Mouse (Mus musculus): ENCODE measurements around the gene Mobp. TPM values are rescaled to one million over a fixed set of nuclear protein-coding genes. Genes with fewer than 3 reads are reported as not detected.

The Mobp gene
- polyA plus RNA-seq, 1 experiment from 2014 or later, result not detected

GRCm38 (mm10) chr9:120127538-120128251, 21.8 kb upstream of the Mobp start, which contains the start of gene Rpsa:
Gene Rpsa (plus strand): TSS chr9:120127689.
- peaks cover 17% of the 10 kb centered on the region for H3K79me2 ChIP-seq (ENCODE audit: inconsistent target)
- H3K27ac ChIP-seq, result peak within 1 kb of the TSS; percentile 63
- WGBS (ENCODE audit: missing documents), result under 1% methylated on average over 59 of the region's 72 CpGs
- H3K4me3 ChIP-seq (ENCODE audit: inconsistent target), result peak within 1 kb of the TSS; percentile 78
- peaks cover 39% of the 10 kb centered on the region for H3K36me3 ChIP-seq (ENCODE audit: inconsistent target)

- Histone ChIP-seq H3K27ac (no peak overlapping the region), H3K36me3 (ENCODE audit: inconsistent target) (peaks cover 27% of the 10 kb centered on the region), H3K4me3 (ENCODE audit: inconsistent target) (no peak overlapping the region; the same call in 1 of the 2 replicates), H3K79me2 (ENCODE audit: inconsistent target) (peaks cover 17% of the 10 kb centered on the region)
- 61% methylated on average over 10 of the region's 10 CpGs for WGBS (ENCODE audit: missing documents)
Measured at GRCm38 (mm10) chr9:120129276-120129675, 20.2 kb upstream of the Mobp start.

GRCm38 (mm10) chr9:120131784-120132288, 17.7 kb upstream of the Mobp start:
- Histone ChIP-seq H3K27ac (no peak overlapping the region), H3K4me3 (ENCODE audit: inconsistent target) (no peak overlapping the region), H3K36me3 (ENCODE audit: inconsistent target) (peaks cover 27% of the 10 kb centered on the region), H3K79me2 (ENCODE audit: inconsistent target) (peaks cover 17% of the 10 kb centered on the region)
- WGBS (ENCODE audit: missing documents), result 85% methylated on average over 3 of the region's 3 CpGs

GRCm38 (mm10) chr9:120132980-120133754, 16.3 kb upstream of the Mobp start:
- Histone ChIP-seq H3K36me3 (ENCODE audit: inconsistent target) (peaks cover 27% of the 10 kb centered on the region), H3K79me2 (ENCODE audit: inconsistent target) (peaks cover 14% of the 10 kb centered on the region), H3K27ac (no peak overlapping the region), H3K4me3 (ENCODE audit: inconsistent target) (no peak overlapping the region)
- WGBS (ENCODE audit: missing documents), result 53% methylated on average over 8 of the region's 8 CpGs

DNA sequence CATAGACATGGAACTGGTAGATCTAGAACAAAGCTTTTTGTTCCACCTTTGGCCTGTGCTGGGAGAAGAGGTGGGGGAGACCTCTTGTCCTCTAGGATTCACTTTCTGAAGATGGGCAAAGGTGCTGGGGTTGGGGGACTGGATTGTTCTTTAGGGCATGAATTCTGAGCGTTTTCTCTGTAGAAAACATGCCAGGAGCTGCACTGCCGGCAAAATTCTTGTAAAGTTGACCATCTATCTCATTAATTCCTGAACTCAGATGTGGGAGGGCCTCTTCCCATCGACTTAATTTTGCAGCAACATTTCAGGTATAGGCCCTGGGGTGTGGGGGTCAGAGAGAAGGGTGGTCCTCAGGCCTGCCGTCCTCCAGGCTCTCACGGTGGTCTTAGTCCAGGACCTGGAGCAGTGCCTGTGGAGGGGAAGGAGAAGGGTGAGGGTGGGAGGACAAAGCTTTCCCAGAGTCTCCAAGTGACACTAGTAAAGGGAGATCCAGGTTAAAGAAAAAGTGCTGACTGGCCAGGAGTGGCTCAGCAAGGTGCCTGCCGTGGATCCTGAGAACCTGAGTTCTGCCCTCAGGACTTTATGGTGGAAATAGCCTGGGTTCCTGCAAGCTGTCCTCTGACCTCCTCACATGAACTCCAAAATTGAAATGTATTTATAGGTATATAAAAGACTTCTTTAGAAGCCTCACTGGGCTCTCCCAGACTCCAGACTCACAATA, 15.6 kb upstream of the Mobp start:
- H3K27ac ChIP-seq, result no peak overlapping the region
- H3K79me2 ChIP-seq (ENCODE audit: inconsistent target), result peaks cover 6% of the 10 kb centered on the region
- no peak overlapping the region for H3K4me3 ChIP-seq (ENCODE audit: inconsistent target)
- peaks cover 27% of the 10 kb centered on the region for H3K36me3 ChIP-seq (ENCODE audit: inconsistent target)
- WGBS (ENCODE audit: missing documents), result 91% methylated on average over 6 of the region's 6 CpGs

DNA sequence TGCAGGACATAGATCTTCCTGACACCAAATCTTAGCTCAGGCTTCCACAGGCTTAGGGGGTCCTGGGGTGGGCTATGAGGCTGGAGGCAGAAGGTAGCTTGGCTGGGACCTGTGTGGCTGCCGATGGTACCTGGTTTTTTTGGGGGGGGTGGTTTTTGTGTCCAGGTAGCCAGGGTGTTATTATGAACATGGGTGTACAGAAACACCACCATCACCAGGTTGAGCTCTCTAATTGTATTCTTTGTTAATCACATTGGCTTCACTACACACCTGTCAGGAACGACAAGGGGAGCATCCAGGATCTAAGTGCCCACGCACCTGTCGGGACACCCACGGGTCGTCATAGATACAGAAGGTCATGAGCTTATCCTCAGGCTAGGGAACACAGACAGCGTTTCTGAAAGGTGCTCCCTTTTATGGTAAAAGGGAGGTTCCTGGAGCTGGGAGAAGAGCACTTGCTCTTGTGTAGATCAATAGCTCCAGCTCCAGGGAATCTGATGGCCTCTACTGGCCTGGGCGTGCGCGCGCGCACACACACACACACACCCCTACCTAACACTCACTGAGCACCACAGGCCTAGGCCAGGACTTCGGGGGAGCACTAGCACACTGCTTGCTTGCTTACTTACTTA, 14.9 kb upstream of the Mobp start:
- Histone ChIP-seq H3K36me3 (ENCODE audit: inconsistent target) (peaks cover 22% of the 10 kb centered on the region), H3K79me2 (ENCODE audit: inconsistent target) (no peaks in the 10 kb centered on the region), H3K27ac (no peak overlapping the region), H3K4me3 (ENCODE audit: inconsistent target) (no peak overlapping the region)
- 98% methylated on average over 12 of the region's 13 CpGs for whole genome bisulfite sequencing (ENCODE audit: missing documents)

- Histone ChIP-seq H3K27ac (no peak overlapping the region), H3K4me3 (ENCODE audit: inconsistent target) (no peak overlapping the region), H3K36me3 (ENCODE audit: inconsistent target) (peaks cover 14% of the 10 kb centered on the region), H3K79me2 (ENCODE audit: inconsistent target) (no peaks in the 10 kb centered on the region)
- WGBS (ENCODE audit: missing documents), result 94% methylated on average over 11 of the region's 11 CpGs
Measured at GRCm38 (mm10) chr9:120135454-120135853, 14.1 kb upstream of the Mobp start.

- 12% methylated on average over 4 of the region's 4 CpGs for WGBS (ENCODE audit: missing documents)
- no peak overlapping the region for H3K27ac ChIP-seq
- no peaks in the 10 kb centered on the region for H3K36me3 ChIP-seq (ENCODE audit: inconsistent target)
Measured at GRCm38 (mm10) chr9:120140652-120141051, 8.9 kb upstream of the Mobp start.

GRCm38 (mm10) chr9:120144474-120144873, 5.0 kb upstream of the Mobp start:
- Histone ChIP-seq H3K4me3 (ENCODE audit: inconsistent target) (no peak overlapping the region), H3K36me3 (ENCODE audit: inconsistent target) (no peaks in the 10 kb centered on the region), H3K79me2 (ENCODE audit: inconsistent target) (no peaks in the 10 kb centered on the region), H3K27ac (no peak overlapping the region)
- 92% methylated on average over 13 of the region's 13 CpGs for WGBS (ENCODE audit: missing documents)

More at GRCm38 (mm10) chr9:120140652-120141051, 8.9 kb upstream of the Mobp start:
- Histone ChIP-seq H3K4me3 (ENCODE audit: inconsistent target) (no peak overlapping the region), H3K79me2 (ENCODE audit: inconsistent target) (no peaks in the 10 kb centered on the region)

- Histone ChIP-seq H3K79me2 (ENCODE audit: inconsistent target) (no peaks in the 10 kb centered on the region), H3K4me3 (ENCODE audit: inconsistent target) (no peak overlapping the region), H3K27ac (no peak overlapping the region), H3K36me3 (ENCODE audit: inconsistent target) (no peaks in the 10 kb centered on the region)
- 85% methylated on average over 5 of the region's 5 CpGs for WGBS (ENCODE audit: missing documents)
Measured at GRCm38 (mm10) chr9:120151152-120151551, 1.6 kb downstream of the Mobp start.

DNA sequence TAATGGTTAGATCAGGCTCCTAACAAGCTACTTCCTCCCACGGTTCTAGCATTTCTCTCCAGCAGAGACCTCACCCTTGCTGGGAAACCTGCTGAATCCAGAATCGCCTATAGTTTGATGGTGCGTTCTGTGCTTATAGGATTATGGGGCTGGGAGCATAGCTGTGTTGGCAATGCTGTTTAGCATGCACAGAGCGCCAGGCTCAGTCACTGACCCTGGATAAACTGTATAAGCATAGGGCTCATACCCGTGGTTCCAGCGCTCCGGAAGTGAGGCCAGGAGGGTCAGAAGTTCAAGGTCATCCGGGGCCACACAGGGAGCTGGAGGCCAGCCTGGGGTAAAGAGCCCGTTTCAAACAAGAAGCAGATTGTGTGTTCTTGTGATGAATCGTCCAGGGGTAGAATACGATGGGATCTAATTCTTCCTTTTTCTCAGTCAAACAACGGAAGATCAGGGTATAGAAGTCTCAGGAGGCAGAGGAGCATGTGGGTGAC, 2.4 kb downstream of the Mobp start:
- Histone ChIP-seq H3K79me2 (ENCODE audit: inconsistent target) (no peaks in the 10 kb centered on the region), H3K4me3 (ENCODE audit: inconsistent target) (no peak overlapping the region), H3K36me3 (ENCODE audit: inconsistent target) (no peaks in the 10 kb centered on the region), H3K27ac (no peak overlapping the region)
- 81% methylated on average over 12 of the region's 12 CpGs for WGBS (ENCODE audit: missing documents)

GRCm38 (mm10) chr9:120158047-120158446, 8.5 kb downstream of the Mobp start:
- no peak overlapping the region for H3K4me3 ChIP-seq (ENCODE audit: inconsistent target)
- H3K79me2 ChIP-seq (ENCODE audit: inconsistent target), result no peaks in the 10 kb centered on the region
- 40% methylated on average over 4 of the region's 4 CpGs for WGBS (ENCODE audit: missing documents)

DNA sequence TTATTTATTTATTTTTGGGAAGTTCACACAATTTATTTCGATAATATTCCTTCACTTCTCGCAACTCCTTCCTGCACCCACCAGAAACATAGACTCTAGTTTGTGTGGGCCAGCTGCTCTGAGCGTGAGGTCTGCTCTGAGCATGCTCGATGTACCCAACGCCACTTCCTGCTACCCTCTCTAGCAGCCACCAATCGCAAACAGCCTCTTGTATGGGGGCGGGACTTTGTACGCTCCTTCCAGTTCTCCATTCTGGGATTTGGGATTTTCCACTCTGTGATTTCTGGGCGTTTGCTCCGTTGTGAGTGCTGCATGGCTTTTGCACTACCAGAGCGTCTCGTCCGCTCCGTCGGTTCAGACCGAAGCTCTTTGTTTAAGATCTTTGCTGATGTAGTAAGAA, 14.4 kb downstream of the Mobp start:
- 89% methylated on average over 15 of the region's 16 CpGs for WGBS (ENCODE audit: missing documents)
- Histone ChIP-seq H3K27ac (no peak overlapping the region), H3K79me2 (ENCODE audit: inconsistent target) (no peaks in the 10 kb centered on the region), H3K36me3 (ENCODE audit: inconsistent target) (no peaks in the 10 kb centered on the region), H3K4me3 (ENCODE audit: inconsistent target) (no peak overlapping the region)

More at GRCm38 (mm10) chr9:120158047-120158446, 8.5 kb downstream of the Mobp start:
- no peaks in the 10 kb centered on the region for H3K36me3 ChIP-seq (ENCODE audit: inconsistent target)
- H3K27ac ChIP-seq, result no peak overlapping the region

DNA sequence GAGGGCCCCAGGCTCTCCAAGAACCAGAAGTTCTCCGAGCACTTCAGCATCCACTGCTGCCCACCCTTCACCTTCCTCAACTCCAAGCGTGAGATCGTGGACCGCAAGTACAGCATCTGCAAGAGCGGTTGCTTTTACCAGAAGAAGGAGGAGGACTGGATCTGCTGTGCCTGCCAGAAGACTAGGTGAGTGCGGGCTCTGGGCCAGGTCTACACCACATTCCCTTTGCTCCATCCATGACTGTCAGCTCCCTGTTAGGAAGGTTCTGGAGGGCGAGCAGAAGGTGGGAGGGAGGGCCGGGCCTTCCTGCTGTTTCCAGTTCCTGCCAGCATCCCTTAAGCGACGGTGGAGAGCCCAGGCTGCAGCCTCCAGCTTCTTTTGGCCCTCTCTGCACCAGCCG, 18.3 kb downstream of the Mobp start:
- Histone ChIP-seq H3K27ac (no peak overlapping the region), H3K79me2 (ENCODE audit: inconsistent target) (no peaks in the 10 kb centered on the region), H3K36me3 (ENCODE audit: inconsistent target) (no peaks in the 10 kb centered on the region), H3K4me3 (ENCODE audit: inconsistent target) (no peak overlapping the region)
- 84% methylated on average over 8 of the region's 11 CpGs for WGBS (ENCODE audit: missing documents)
